Mouse (Mus musculus) midbrain, postnatal 0 days (tissue): ENCODE data around the gene Ift81. TPM values are rescaled to one million over a fixed set of nuclear protein-coding genes. Genes with fewer than 3 reads are reported as not detected.

Experiments used
- ATAC-seq: fragments of 200-750 bp; cut with Nextera tagmentation; 2 replicates; pipeline ENCODE4 v1.8.0; 2017; ENCODE audit warnings: moderate number of reproducible peaks, mild to moderate bottlenecking, moderate TSS enrichment, moderate library complexity; ENCODE audit not compliant: low FRiP score
- DNase-seq: peaks from one replicate; pipeline ENCODE4 v3.0.0-alpha.2; 2015; ENCODE audit warnings: low spot score
- H3K27ac ChIP-seq: fragments of 300-500 bp; sonication (generic); 2 replicates; pipeline ENCODE4 v1.5.1; 2014; ENCODE audit warnings: low read depth, mild to moderate bottlenecking, low read length, mixed read lengths
- H3K27me3 ChIP-seq: fragments of 300-500 bp; sonication (generic); 2 replicates; pipeline ENCODE4 v1.6.1; 2014; ENCODE audit warnings: low read length, control low read depth, mixed read lengths; ENCODE audit not compliant: insufficient read depth
- H3K36me3 ChIP-seq: fragments of 300-500 bp; sonication (generic); 2 replicates; pipeline ENCODE4 v1.6.1; 2014; ENCODE audit warnings: low read length, control low read depth, mixed read lengths; ENCODE audit not compliant: insufficient read depth
- H3K4me1 ChIP-seq: fragments of 300-500 bp; sonication (generic); 2 replicates; pipeline ENCODE4 v1.6.1; 2014; ENCODE audit warnings: mild to moderate bottlenecking, control low read depth, antibody characterized with exemption, low read length, mixed read lengths; ENCODE audit not compliant: insufficient read depth
- H3K4me2 ChIP-seq: fragments of 300-500 bp; sonication (generic); 2 replicates; pipeline ENCODE4 v1.6.1; 2014; ENCODE audit warnings: low read depth, mild to moderate bottlenecking, low read length, mixed read lengths; ENCODE audit not compliant: poor library complexity, severe bottlenecking
- H3K4me3 ChIP-seq: fragments of 300-500 bp; sonication (generic); 2 replicates; pipeline ENCODE4 v1.5.1; 2014; ENCODE audit warnings: low read depth, mild to moderate bottlenecking, low read length, moderate library complexity
- H3K9ac ChIP-seq: fragments of 300-500 bp; sonication (generic); replicated peaks from 2 replicates; pipeline ENCODE4 v1.6.1; 2014; ENCODE audit warnings: mild to moderate bottlenecking, low read length, moderate library complexity, mixed read lengths; ENCODE audit not compliant: poor library complexity, severe bottlenecking
- H3K9me3 ChIP-seq: fragments of 300-500 bp; sonication (generic); 2 replicates; pipeline ENCODE4 v1.6.1; 2016; ENCODE audit warnings: low read length, control low read depth
- CTCF ChIP-seq: IDR thresholded peaks from 2 replicates; pipeline ENCODE4 v1.5.1; 2016; ENCODE audit warnings: antibody characterized with exemption, mild to moderate bottlenecking
- WGBS: fragments of 180-500 bp; shearing (Covaris S2); extraction: QIAGEN DNeasy Blood & Tissue Kit; methylation state at CpG from one replicate; pipeline ENCODE4 v1.1.7; 2014; 5-methylcytosine and 5-hydroxymethylcytosine counted together
- polyA plus RNA-seq: library from polyadenylated mRNA; unstranded; fragments of >200 nt; fragmentation: Nextera tagmentation; extraction: Ambion mirVana; gene quantifications from 2 replicates; pipeline ENCODE4 v1.2.1, GENCODE M21; 2015
- total RNA-seq: library from RNA; depleted of rRNA; stranded (reverse); fragments of >200 nt; gene quantifications from 2 replicates; pipeline ENCODE4 v1.2.3, GENCODE M21; 2014

The Ift81 gene
- total and polyA plus RNA-seq, 2 experiments from 2014 or later: 35.1 to 71.9 TPM

DNA sequence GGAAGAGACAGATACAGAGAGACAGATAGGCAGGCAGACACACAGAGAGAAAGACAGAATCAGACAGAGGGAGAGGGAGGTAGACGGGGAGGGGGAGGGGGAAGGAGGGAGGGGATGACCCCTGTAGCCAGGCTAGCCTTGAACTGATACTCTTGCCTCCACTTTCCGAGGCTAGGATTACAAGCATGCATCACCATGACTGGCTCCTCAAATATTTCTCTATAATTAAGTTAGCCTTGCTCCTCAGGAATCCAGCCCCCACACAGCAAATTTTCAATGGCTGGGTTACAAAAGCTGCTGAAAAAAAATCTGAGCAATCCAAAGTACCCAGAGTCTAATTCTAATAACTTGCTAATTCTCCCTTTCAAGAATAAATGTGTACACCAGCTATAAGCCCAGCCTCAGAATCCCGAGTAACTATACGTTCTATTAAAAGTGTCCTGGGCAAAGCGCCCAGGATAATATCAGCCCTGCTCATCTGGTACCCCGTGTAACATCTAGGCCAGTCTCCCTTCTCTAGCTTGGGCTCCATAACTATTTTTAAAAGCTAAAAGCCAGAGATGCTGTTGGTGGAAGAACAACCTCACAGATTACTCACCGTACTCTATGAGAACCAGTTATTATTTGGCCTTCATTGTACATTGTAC is 37.5 kb downstream of the Ift81 start:
- H3K4me2 ChIP-seq: no peak overlapping the region
- H3K4me1 ChIP-seq: no peaks in the 10 kb centered on the region
- TF ChIP-seq CTCF: no peak
- H3K9ac ChIP-seq: no peak overlapping the region
- no peaks in the 10 kb centered on the region for H3K27me3 ChIP-seq
- peaks cover 23% of the 10 kb centered on the region for H3K36me3 ChIP-seq
- ATAC-seq: no peak
- no peak for DNase-seq
- H3K4me3 ChIP-seq: no peak overlapping the region
- 72% methylated on average over 7 of the region's 7 CpGs for WGBS
- no peaks in the 10 kb centered on the region for H3K9me3 ChIP-seq
- H3K27ac ChIP-seq: no peak overlapping the region

GRCm38 (mm10) chr5:122572001-122572400 is 42.3 kb downstream of the Ift81 start:
- H3K36me3 ChIP-seq: peaks cover 4% of the 10 kb centered on the region
- no peak overlapping the region for H3K4me3 ChIP-seq
- H3K27me3 ChIP-seq: no peaks in the 10 kb centered on the region
- H3K27ac ChIP-seq: no peak overlapping the region
- WGBS: 69% methylated on average over 5 of the region's 5 CpGs
- no peaks in the 10 kb centered on the region for H3K9me3 ChIP-seq
- TF ChIP-seq CTCF: no peak
- no peak overlapping the region for H3K4me2 ChIP-seq
- no peak for ATAC-seq
- H3K4me1 ChIP-seq: no peaks in the 10 kb centered on the region
- DNase-seq: no peak
- no peak overlapping the region for H3K9ac ChIP-seq

GRCm38 (mm10) chr5:122566626-122567025 is 47.7 kb downstream of the Ift81 start:
- no peak overlapping the region for H3K4me2 ChIP-seq
- peak; percentile 85 for DNase-seq
- H3K9ac ChIP-seq: no peak overlapping the region
- no peaks in the 10 kb centered on the region for H3K27me3 ChIP-seq
- no peaks in the 10 kb centered on the region for H3K9me3 ChIP-seq
- H3K4me1 ChIP-seq: no peaks in the 10 kb centered on the region
- no peak for TF ChIP-seq CTCF
- ATAC-seq: no peak
- H3K36me3 ChIP-seq: peaks cover 8% of the 10 kb centered on the region
- H3K4me3 ChIP-seq: no peak overlapping the region
- WGBS: 56% methylated on average over 8 of the region's 8 CpGs
- no peak overlapping the region for H3K27ac ChIP-seq

GRCm38 (mm10) chr5:122560654-122561053 is 53.7 kb downstream of the Ift81 start:
- H3K9me3 ChIP-seq: no peaks in the 10 kb centered on the region
- no peak overlapping the region for H3K9ac ChIP-seq
- DNase-seq (no peak), ATAC-seq (no peak)
- no peak for TF ChIP-seq CTCF
- WGBS: 87% methylated on average over 8 of the region's 8 CpGs
- H3K27me3 ChIP-seq: no peaks in the 10 kb centered on the region
- no peak overlapping the region for H3K4me3 ChIP-seq
- no peak overlapping the region for H3K4me2 ChIP-seq
- H3K4me1 ChIP-seq: no peaks in the 10 kb centered on the region
- H3K36me3 ChIP-seq: peaks cover 30% of the 10 kb centered on the region
- no peak overlapping the region for H3K27ac ChIP-seq

DNA sequence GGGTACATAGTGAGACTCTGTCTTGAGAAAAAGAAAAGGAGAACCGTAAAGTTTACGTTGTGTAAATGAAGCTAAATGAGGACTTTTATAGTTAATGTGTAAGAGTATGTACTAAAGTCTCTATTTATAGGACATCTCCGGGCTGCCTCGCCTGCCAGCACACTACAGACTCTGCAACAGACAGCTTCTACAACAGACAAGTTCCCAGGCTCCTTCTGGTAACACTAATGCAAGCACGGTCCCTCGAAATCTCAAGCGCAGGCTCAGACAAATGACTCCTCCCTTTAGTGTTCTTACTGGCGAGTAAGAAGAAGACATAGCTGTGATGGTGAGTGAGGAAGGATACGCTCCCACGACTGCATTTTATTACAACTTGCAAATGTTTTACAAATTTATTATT is 56.2 kb downstream of the Ift81 start:
- Histone ChIP-seq H3K36me3 (peaks cover 26% of the 10 kb centered on the region), H3K4me3 (no peak overlapping the region), H3K27ac (no peak overlapping the region), H3K9ac (no peak overlapping the region), H3K4me2 (no peak overlapping the region), H3K9me3 (no peaks in the 10 kb centered on the region), H3K4me1 (no peaks in the 10 kb centered on the region), H3K27me3 (no peaks in the 10 kb centered on the region)
- 94% methylated on average over 10 of the region's 10 CpGs for WGBS
- no peak for ATAC-seq
- no peak for TF ChIP-seq CTCF
- DNase-seq: no peak

DNA sequence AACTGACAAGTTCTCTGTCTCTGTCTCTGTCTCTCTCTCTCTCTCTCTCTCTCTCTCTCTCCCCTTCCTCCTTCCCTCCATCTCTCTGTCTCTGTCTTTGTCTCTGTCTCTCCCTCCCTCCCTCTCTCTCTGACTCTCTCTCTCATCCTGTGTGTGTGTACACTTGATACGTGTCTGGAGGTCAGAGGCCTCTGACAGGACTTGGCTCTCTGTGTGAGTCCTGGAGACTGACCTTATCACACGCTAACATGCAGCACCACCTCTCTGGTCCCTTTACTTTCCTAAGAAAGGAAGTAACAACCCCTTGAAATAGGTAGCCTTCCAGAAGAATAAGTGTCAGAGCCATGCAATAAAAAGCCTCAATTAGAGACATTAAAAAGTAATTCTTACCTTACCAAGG is 59.2 kb downstream of the Ift81 start:
- Histone ChIP-seq H3K4me3 (no peak overlapping the region), H3K4me2 (no peak overlapping the region), H3K27ac (no peak overlapping the region), H3K36me3 (peaks cover 23% of the 10 kb centered on the region), H3K27me3 (no peaks in the 10 kb centered on the region), H3K9ac (no peak overlapping the region), H3K4me1 (no peaks in the 10 kb centered on the region), H3K9me3 (no peaks in the 10 kb centered on the region)
- no peak for TF ChIP-seq CTCF
- DNase-seq: no peak
- no peak for ATAC-seq
- WGBS: 82% methylated on average over 2 of the region's 2 CpGs
